Mouse (Mus musculus) ovary, adult 18-20 months (tissue): ENCODE data around the gene Alg12.
A peak's percentile ranks its signal among the peaks of the same experiment; 100 is the strongest.

Experiments used
- DNase-seq: peaks from one replicate; pipeline ENCODE4 v3.0.0; 2022; ENCODE audit warnings: low spot score, mixed read lengths

Gene Alg12

GRCm38 (mm10) chr15:88819026-88819905 is at the start of gene Alg12, which contains the start of gene Creld2:
Gene Alg12, minus strand, starts transcription at chr15:88819318.
Gene Creld2, plus strand, starts transcription at chr15:88819646.
- DNase-seq: peak; percentile 100

GRCm38 (mm10) chr15:88868024-88868742 is 49.1 kb upstream of the Alg12 start:
- no peak for DNase-seq

DNA sequence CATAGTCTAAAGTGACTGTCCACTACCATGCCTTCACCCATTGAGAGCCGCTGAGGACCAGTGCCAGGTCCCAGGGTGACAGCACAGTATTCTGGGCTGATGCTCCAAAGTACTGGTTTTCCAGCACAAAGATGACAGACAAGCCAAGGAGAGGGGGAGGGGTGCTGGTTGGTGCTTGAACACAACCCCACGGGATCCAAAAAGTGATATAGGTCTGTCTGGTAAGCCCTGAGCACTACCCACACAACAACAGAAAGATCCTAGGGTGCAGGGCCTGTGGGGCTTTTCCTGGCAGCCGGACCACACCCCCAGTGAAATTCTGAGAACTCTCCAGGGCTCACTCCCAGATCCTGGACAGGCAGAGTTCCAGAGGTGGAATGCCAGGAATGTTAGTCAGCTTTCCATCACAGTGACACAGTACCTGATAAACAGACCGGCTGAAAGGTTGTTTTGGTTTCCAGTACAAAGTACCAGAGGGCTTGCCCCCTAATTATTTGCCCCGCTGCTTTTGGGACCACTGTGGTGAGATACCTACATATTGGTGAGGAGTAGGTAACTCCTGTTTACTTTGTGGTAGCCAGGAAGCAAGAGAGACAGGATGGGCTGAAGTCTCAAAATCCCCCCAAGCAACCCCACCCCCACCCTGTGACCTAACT is 48.4 kb upstream of the Alg12 start:
- peak; percentile 56 for DNase-seq

GRCm38 (mm10) chr15:88866934-88867356 is 47.8 kb upstream of the Alg12 start:
- no peak for DNase-seq

DNA sequence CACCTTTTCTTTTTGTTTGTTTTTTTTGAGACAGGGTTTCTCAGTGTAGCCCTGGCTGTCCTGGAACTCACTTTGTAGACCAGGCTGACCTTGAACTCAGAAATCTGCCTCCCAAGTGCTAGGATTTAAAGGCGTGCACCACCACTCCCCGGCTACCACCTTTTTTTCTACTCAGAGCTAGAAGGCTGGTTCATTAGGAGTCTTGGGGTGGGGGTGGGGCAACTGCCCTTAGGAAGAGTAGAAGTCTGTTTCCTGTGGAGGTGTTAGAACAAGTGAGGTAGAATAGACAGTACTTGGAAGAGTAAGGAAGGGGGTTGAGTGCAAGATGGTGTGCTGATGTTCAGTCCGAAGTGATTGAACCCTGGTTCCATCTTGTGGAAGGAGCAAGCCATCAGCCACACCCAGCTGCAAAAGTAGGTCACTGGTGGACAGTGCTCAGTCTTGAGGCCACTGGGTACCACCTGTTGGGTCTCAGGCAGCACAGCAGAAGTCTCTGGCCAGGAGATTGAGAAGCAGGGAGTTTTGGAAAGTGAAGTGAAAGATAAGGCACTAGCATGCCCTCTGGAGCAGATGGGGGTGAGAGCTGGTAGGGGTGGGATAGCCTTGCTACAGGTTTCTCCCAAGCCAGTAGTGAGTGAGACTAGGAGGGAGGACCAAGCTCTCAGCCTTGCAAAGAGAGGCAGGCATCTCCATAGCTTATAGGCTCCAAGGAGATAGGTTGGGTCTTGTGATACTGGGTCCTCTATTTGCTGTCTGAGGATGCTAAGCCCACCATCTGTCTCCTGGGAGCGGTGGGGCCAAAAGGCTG is 47.0 kb upstream of the Alg12 start:
- no peak for DNase-seq

GRCm38 (mm10) chr15:88865061-88865460 is 45.9 kb upstream of the Alg12 start:
- DNase-seq: no peak

DNA sequence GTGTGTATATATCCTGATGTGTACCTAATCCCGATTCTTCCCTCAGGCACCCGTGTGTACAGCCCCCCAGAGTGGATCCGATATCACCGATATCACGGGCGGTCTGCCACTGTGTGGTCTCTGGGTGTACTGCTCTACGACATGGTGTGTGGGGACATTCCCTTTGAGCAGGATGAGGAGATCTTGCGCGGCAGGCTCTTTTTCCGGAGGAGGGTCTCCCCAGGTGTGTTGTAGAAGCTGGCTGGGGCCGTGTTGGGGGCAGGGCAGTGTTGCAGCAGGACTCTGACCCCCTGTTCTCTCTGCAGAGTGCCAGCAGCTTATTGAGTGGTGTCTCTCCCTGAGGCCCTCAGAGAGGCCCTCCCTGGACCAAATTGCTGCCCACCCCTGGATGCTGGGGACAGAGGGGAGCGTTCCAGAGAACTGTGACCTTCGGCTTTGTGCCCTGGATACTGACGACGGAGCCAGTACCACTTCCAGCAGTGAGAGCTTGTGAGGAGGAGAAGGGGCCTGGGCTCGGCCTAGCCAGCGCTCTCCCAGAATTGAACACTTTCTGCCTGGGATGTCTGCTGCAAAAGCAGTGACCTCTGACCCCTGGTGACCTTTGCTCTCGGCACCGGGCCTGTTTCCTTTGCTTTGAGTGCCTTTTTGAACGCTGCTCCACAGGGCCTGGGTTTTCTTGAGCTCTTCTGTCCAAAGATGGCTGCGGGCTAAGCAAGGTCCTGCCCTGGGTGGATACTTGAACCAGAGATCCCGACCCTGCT is 45.3 kb upstream of the Alg12 start:
- DNase-seq: no peak

DNA sequence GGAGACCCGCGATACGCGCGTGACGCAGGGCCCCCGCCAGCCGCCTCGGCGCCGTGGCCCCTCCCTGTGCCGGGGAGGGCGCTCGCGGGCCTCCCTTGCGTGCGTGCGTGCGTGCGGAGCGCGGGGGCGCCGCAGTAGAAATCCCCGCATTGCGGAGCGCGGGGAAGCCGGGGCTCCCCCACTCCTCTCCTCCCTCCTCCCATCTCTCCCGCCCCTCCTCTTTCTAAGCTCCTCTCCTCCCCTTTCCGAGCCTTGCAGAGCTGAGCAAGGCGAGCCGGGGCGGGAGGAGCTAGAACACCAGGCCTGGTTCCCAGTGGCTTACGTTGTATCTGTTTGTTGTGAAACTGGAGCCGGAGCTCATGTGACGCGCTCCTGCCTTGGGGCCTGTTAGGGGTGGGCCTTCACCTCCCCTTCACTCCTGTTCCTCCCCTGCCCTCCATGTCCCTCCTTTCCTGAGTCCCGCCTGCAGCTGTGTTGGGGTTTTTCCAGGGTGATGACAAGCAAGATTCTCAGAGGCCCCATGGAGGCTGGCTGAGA is 44.6 kb upstream of the Alg12 start:
- peak; percentile 96 for DNase-seq

GRCm38 (mm10) chr15:88862881-88863694 is 44.0 kb upstream of the Alg12 start:
- DNase-seq: no peak

DNA sequence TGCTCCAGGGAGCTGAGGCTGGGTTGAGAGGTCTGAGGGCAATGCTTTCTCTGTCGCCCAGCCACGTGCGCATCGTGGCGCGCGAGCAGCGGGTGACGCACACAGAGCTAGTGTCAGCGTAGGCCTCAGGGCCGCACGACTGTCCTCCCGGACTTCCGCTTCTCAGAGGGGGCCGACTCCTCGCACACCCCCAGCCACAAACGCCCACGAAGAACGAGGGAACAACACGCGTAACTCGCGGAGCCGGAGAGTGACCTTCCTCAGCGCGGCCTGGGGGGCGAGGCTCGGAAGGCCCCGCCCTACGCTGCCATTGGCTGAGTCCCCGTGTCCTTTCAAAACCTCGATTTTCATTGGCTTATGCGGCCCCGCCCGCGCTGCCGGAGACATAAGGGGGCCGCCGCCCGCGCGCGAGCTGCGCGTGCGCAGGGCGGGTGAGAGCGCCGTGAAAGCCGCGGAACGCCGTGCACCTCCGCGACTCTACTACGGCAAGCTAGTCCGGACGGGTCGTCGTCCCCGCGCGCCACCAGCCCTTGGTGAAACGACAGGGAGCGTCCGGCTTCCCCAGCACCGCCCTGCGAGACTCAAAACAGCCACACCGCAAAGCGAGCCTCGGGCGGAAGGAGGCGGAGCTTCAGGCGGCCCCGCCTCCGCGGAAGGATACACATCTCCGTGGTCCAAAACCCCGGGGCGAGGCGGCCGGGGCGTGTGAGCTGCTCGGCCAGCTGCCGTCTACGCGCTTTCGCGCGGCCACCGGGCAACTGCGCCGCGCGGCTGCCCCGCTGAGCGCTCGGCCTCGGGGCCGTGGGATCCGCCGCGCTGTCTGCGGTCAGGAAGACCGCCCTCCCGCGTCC is 42.9 kb upstream of the Alg12 start, which contains the start of gene Pim3:
TSS of gene Pim3 (plus strand) at position 415 of the 851 bp plus-strand sequence.
- DNase-seq: peak; percentile 95

GRCm38 (mm10) chr15:88860781-88861180 is 41.7 kb upstream of the Alg12 start:
- no peak for DNase-seq

- DNase-seq: peak; percentile 54
Observed at GRCm38 (mm10) chr15:88859206-88859970, 40.3 kb upstream of the Alg12 start.

DNA sequence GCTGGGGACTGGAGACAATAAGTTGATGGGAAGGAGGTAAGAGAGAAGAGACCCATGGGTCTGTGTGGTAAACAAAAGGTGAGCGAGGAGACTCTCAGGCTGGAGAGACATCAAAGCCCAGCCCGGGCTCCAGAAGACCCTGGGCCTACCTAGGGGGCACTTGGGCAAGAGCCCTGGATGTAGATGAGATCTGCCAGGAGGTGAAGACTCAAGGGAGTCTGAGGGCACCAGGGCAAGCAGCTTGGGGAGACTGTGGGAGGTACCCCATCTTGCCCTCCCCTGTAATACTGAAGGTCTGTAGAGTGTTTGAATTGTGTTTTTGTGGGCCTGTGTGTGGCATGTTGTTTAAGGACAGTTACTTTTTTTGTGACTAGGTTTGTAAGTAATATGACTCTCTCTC is 39.6 kb upstream of the Alg12 start:
- no peak for DNase-seq

- no peak for DNase-seq
Observed at GRCm38 (mm10) chr15:88858141-88858541, 39.0 kb upstream of the Alg12 start.

- DNase-seq: no peak
Observed at GRCm38 (mm10) chr15:88857361-88857760, 38.2 kb upstream of the Alg12 start.

GRCm38 (mm10) chr15:88856613-88857012 is 37.5 kb upstream of the Alg12 start:
- DNase-seq: no peak

DNA sequence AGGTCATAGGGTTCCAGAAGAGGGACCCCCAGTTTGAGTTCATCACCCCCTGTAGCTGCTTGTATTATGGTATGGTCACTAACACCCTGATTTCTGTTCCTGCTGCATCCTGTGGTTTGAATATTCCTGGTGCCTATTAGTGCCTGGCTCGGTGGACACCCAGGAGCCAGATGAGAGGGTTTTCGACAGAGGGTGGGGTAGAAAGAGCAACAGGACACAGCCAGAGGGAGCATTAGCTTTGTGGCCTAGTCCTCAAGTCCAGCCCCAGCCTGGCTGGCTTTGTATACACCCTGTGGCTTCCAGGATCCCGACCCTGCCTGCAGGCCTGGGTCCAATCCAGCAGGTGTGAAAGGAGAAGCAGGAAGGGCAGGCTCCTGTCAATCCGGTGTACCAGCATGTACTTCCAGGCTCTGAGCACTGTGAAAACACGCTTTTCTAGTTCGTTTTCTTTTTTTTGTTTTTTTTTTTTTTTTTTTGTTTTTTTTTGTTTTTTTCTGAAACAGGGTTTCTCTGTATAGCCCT is 36.8 kb upstream of the Alg12 start:
- no peak for DNase-seq
